Mouse (Mus musculus) hematopoietic multipotent progenitor cell, adult 10-12 weeks (in vitro differentiated cells): ENCODE data around the gene Zfp689. TPM values are rescaled to one million over a fixed set of nuclear protein-coding genes. Genes with fewer than 3 reads are reported as not detected.

Experiments
- polyA plus RNA-seq: library from polyadenylated mRNA; stranded (reverse); fragments of >175 nt; gene quantifications from 2 replicates; pipeline ENCODE4 v1.2.3, GENCODE M21; 2012; ENCODE audit warnings: low replicate concordance

Gene Zfp689
- polyA plus RNA-seq, result 13.2 and 16.8 TPM in 2 replicates

DNA sequence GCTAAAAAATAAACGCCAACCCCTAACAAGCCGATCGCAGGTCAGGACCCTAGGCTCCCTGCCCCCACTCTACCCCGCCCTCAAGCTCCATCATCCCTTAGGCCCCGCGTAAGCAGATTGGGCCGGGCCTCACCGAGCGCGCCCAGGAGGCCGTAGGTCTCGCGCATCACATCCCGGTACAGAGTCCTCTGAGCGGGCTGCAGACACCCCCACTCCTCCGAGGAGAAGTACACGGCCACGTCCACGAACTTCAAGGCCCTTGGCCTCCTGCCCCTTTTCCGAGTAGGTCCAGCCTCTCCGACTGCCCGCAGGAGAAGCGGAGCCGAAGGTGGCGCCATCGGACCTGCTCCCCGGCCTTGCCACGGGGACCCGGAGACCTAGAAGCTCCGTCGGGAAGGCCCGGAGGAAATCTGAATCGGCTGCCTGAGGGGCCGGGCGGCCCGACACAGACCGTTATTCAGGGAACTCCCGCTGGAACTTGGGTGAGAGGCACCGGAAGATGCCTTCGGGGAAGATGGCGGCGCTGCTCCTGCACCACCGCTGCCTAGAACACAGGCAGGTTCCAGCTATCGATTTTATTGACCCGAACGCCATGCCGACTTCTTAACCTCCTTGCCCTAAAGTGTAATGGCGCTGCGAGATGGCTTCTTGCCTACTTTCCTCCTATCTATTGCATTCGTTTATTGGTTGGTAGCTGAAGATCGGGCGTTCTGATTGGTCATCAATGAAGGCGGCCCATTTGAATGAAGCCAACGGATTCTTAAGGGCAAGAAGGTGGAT is at the start of gene Zfp689:
Gene Zfp689 (minus strand): TSS at position 638 of the 780 bp plus-strand sequence.

DNA sequence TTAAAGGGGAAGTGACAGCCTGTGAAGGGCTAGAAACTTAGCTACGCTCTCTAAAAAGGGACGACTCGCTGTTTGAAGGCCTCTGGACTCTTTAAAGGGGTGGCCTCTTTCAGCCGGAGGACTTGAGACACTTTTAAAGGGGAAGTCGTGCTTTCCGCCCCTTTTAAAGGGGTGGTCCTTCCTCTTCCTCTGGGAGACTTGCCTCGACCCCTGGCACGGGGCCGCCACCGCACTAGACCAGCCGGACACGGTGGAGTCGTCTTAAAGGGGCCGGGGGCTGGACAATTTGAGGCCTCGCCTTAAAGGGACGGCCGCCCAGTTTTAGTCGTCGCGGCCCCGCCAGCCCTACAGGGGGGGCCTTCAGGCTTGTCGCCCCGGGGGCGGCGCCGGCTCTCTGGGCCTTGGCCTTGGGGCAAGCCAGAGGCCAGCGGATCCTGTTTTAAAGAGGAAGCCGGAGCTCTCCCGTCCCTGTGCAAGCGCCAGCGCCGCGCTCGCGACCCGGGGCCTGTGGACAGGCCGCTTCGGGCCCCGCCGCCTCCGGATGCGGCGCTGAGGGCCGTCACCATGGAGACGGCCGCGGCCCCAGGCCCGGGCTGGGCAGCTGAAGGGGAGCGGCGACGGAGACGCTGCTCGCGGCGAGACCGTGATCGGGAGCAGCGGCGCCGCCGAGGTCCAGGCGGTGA is 29.8 kb upstream of the Zfp689 start, which contains the start of gene Fbrs:
Gene Fbrs (plus strand): TSS at position 565 of the 683 bp plus-strand sequence.

DNA sequence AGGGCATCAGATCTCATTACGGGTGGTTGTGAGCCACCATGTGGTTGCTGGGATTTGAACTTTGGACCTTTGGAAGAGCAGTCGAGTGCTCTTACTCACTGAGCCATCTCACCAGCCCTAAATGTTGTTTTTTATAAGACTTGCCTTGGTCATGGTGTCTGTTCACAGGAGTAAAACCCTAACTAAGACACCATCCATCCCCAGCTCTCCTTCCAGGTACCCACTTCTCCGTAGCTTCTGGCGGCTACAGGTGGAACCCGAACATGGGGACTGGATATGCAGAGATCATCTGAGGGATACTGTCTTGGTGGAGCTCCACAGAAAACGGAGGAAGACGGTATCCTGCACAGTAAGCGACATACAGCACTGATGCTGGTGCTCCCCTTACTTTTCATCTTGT is 10.4 kb upstream of the Zfp689 start, which contains the start of gene Prr14:
Gene Prr14 (plus strand): TSS at position 301 of the 400 bp plus-strand sequence.

DNA sequence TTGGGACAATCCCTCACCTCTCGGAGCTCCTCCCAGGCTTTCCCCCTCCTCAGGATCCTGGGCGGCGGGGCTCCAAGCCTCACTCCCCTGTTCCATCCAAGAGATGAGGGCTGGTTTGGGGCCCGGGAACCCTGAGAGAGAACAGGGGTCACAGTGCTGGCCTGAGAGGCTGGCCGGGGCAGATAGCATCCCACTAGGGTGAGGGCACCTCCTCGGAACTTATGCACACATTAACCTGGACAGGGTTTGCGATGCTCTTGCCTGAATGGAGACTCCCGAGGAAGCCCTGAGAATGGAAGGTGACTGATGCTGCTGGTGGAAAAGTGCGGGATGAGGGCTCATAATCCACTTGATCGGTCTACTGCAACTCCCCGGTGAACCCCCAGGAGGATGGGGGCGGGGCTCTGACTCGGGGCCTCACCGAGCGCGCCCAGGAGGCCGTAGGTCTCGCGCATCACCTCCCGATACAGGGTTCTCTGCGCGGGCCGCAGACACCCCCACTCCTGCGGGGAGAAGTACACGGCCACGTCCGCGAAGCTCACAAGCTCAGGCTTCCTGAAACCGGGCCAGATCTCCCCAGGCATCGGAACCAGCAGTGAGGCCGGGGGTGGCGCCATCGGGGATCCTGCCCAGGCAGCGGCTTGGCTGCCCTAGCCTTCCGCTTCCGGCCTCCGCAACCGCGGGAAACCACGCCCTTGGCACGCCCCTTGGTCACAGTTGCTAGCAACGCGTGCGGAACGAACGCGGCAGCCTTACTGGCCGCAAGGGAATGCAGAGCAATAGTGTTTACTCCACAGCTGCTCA is 27.4 kb downstream of the Zfp689 start, which contains the start of gene Zfp688:
Gene Zfp688 (minus strand): TSS at position 681 of the 804 bp plus-strand sequence.

DNA sequence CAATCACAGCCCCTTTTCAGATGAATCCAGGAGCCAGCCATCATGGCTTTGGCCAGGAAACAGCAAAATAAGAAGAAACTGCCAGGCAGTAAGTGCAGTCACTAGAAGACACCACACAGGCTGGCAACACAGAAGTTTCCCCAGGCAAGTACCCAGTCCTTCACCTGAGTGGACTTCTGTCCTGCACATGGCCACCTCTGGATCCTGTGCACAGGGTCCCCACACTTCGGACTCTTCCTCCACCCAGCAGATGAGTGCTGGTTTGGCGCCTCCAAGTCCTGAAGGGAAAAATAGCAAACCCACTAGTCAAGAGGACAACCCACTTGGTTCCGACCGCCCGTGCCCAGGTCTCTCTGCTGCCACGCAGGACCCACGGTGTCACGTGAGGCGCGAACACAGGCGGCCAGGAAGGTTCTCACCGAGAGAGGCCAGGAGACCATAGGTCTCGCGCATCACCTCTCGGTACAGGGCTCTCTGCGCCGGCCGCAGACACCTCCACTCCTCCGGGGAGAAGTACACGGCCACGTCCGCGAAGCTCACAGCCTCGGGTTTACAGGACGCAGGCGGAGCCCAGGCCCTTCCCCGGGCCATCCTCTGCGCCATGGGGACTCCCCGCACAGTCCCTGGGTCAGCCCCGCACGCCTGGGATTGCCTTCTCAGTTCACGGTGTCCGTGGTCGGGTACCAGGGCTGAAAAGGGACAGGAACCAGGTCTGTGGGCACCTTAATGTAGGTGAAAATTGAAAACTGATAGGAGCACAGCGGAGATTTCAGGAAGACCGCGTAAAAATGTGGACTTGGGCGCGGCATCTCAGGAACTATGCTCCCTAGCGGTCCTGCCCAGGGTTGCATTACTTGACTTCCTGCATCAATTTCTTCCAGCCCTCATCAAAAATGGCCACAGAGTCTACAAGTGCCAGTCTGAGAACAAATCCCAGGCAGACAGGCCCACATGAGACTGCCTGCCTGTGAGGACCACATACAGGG is 42.7 kb downstream of the Zfp689 start, which contains the start of gene Zfp764:
Gene Zfp764 (minus strand): TSS at position 821 of the 986 bp plus-strand sequence.

DNA sequence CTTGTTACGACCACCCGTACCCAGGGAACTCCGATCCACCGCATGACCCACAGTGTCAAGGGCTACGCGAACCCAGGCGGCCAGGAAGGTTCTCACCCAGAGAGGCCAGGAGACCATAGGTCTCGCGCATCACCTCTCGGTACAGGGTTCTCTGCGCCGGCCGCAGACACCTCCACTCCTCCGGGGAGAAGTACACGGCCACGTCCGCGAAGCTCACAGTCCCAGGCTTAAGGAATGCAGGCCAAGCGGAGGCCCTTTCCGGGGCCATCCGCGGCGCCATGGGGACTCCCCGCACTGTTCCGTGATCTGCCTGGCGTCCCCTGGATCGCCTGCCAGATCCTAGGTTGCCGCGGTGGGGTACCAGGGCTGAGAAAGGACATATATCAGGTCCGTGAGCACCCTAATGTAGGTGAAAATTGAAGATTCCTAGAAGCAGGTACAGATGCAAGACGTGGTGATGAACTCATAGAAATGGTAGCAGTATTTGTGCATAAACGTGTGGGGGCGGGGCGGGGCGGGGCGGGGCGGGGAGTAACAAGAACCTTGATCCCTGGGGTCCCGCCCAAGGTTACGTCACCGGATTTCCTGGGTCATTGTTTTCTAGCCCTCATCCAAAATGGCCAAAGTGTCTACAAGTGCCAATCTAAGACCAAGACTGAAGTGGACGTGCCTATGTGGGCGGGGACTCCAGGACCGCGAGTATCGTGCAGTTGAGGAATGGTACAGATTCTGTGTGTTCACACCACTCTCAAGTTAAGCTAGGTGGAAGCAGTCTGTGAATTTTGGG is 55.6 kb downstream of the Zfp689 start, which contains the start of gene E430018J23Rik:
Gene E430018J23Rik (minus strand): TSS at position 473 of the 787 bp plus-strand sequence.

Other genes starting within 250 kb of the Zfp689 start
- gene Tbc1d10b, start 240.7 kb downstream of the Zfp689 start, polyA plus RNA-seq, result 48.8 and 114 TPM in 2 replicates
- 3.8 TPM in 1 of 2 replicates, not detected in the other for gene Mylpf, start 240.3 kb downstream of the Zfp689 start, polyA plus RNA-seq
- gene Zfp553, start 216.1 kb downstream of the Zfp689 start, polyA plus RNA-seq, result 19.8 and 21.6 TPM in 2 replicates
- 741 and 939 TPM in 2 replicates for gene Sept1, start 216.0 kb downstream of the Zfp689 start, polyA plus RNA-seq
- gene Zfp771, start 204.9 kb downstream of the Zfp689 start, polyA plus RNA-seq, result 30.4 and 62.4 TPM in 2 replicates
- gene Dctpp1, start 188.4 kb downstream of the Zfp689 start, polyA plus RNA-seq, result 11.9 and 40.3 TPM in 2 replicates
- 18.3 and 56.1 TPM in 2 replicates for gene Sephs2, start 175.1 kb downstream of the Zfp689 start, polyA plus RNA-seq
- gene Itgal, start 152.9 kb downstream of the Zfp689 start, polyA plus RNA-seq, result 65.9 and 91.0 TPM in 2 replicates
- 11.8 and 12.1 TPM in 2 replicates for gene Zfp768, start 103.6 kb downstream of the Zfp689 start, polyA plus RNA-seq
- 6.0 and 8.8 TPM in 2 replicates for gene Zfp747, start 73.1 kb downstream of the Zfp689 start, polyA plus RNA-seq
- 1.1 and 1.4 TPM in 2 replicates for gene 9130019O22Rik, start 62.0 kb downstream of the Zfp689 start, polyA plus RNA-seq
- gene E430018J23Rik, start 55.5 kb downstream of the Zfp689 start, polyA plus RNA-seq, result 5.7 and 9.3 TPM in 2 replicates
- gene Zfp764, start 42.3 kb downstream of the Zfp689 start, polyA plus RNA-seq, result 2.3 and 3.1 TPM in 2 replicates
- gene Zfp688, start 27.1 kb downstream of the Zfp689 start, polyA plus RNA-seq, result 25.8 and 61.8 TPM in 2 replicates
- 140 and 180 TPM in 2 replicates for gene Prr14, start 10.5 kb upstream of the Zfp689 start, polyA plus RNA-seq
- gene Fbrs, start 30.0 kb upstream of the Zfp689 start, polyA plus RNA-seq, result 733 and 1,419 TPM in 2 replicates
- 63.6 and 79.8 TPM in 2 replicates for gene Srcap, start 62.8 kb upstream of the Zfp689 start, polyA plus RNA-seq
- 39.4 and 48.5 TPM in 2 replicates for gene Gm42715, start 70.4 kb upstream of the Zfp689 start, polyA plus RNA-seq
- gene Tmem265, start 112.2 kb upstream of the Zfp689 start, polyA plus RNA-seq, result 0.69 and 5.4 TPM in 2 replicates
- gene Phkg2, start 124.2 kb upstream of the Zfp689 start, polyA plus RNA-seq, result 32.2 and 89.3 TPM in 2 replicates
- 2.1 and 3.3 TPM in 2 replicates for gene Ccdc189, start 139.4 kb upstream of the Zfp689 start, polyA plus RNA-seq
- gene Rnf40, start 139.6 kb upstream of the Zfp689 start, polyA plus RNA-seq, result 49.1 and 52.5 TPM in 2 replicates
- 11.0 and 18.9 TPM in 2 replicates for gene Zfp629, start 166.6 kb upstream of the Zfp689 start, polyA plus RNA-seq